Mouse (Mus musculus): Measurements from ENCODE around the gene Slx1b.
"Not testable (repeated sequence)": the region's sequence is repeated elsewhere in the genome, so short reads cannot be mapped to it uniquely, and the experiment has no call there.

Slx1b gene

DNA sequence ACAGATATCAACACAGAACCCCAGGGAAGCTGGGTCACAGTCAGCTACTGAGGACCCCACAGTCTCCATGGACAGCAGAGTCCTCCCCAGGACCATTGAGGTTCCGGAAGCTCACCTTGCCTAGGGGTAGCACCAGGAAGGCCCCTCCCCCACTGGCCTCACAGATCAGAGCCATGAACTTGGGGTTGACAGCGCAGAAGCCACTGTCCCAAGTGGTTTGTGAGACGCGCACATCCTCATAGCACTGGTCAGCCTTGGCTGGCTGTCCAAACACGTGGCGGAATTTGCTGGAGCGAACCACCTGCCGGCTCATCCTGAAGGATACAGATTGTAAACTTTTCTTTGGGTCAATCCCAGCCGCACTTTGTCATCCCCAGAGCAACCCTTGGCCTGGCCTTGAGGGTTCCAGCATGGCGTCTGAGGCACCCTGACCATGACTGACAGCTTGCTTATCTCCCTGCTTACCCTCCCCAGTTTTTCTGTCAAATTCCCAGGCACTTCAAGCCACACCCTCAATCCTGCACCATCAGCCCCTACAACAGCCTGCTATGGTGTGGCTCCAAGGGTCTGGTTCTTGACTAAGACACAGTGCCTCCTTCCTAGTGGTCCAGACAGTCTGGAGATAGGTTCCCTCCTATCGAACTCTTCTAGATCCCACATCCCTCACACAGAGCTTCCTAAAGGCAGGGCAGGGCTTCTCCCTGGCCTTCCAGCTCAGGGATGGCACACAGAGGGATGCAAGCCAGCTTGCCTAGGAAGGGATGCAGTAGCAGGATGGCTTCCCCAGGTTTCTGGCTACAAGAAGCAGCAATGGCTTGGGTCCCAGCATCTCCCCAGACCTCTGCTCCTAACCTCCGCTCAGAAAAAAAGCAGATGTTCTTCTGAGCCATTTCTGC, 7.5 kb upstream of the Slx1b start:
- peak; percentile 50 for DNase-seq (ENCODE audit: extremely low read depth, low read depth)

DNA sequence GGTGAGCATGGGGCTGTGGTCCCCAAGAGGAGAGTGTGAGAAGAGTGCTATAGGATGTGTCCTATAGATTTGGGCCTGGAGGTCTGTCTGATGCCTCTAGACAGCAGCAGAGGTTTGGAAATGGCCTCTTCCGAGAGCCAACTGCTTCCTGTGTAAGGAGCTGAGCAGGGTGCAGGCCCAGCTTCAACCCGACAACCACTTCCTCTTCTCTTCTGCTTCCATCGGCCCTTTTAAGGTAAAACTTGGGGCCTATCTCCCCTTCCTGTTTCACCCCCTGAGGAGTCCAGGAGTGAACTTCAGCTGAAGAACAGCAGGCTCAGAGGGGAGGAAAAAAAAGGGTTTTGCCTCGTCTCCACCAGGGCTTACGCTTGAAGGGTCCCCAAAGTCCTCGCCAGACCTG, 6.8 kb upstream of the Slx1b start:
- peak; percentile 92 for DNase-seq (ENCODE audit: extremely low read depth, low read depth)

DNA sequence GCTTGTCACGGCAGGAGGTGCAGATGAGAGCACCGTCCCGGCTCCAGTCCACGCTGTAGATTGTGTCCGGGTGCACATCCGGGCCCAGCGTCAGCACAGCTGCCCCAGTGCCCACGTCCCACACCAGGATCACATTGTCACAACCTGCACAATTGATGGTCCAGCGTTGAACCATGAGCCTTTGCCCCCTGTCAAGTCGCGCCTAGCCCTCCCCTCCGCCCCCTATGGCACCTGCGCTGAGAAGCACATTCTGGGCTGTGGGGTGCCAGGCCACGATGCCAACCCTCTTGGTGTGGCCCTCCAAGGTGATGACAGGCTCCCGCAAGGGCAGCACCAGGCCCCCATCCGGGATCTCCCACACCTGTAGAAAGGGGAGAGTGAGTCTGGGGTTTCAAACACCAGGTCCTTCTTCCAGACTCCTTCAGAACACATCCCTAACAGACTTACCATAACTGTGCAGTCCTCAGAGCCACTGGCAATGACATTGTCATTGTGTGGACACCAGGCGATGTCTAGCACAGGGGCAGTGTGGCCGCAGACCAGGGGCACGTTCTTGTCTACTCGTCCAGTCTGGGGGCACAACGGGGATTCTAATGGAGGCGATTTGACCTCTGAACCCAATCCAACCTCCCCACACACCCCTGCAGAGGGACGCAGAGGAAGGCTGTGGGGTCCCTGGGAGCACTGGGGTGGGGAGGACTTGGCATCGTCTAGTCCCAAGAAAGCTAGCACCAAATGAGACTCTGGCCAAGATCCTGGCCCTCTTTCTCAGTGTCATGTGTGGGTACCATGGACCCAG, 6.2 kb upstream of the Slx1b start:
- no peak for DNase-seq (ENCODE audit: extremely low read depth, low read depth)

DNA sequence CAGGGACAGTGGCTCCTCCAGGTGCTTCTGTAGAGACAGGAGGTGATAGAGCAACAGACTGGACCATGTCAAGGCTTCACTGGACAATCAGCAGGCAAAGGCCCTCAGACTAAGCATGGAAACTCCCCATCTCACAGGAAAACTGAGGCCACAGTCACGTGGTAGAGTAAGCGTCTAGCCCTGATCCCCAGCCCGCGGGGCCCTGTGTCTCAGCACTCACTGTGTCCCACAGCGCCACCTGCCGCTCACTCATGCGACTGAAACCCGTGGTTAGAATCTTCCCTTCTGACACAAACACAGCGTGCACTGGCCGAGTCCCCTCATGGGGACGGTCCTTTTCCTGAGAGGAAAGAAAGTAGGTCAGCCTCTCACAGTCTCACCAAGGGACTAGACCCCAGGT, 5.5 kb upstream of the Slx1b start:
- peak; percentile 75 for DNase-seq (ENCODE audit: extremely low read depth, low read depth)

DNA sequence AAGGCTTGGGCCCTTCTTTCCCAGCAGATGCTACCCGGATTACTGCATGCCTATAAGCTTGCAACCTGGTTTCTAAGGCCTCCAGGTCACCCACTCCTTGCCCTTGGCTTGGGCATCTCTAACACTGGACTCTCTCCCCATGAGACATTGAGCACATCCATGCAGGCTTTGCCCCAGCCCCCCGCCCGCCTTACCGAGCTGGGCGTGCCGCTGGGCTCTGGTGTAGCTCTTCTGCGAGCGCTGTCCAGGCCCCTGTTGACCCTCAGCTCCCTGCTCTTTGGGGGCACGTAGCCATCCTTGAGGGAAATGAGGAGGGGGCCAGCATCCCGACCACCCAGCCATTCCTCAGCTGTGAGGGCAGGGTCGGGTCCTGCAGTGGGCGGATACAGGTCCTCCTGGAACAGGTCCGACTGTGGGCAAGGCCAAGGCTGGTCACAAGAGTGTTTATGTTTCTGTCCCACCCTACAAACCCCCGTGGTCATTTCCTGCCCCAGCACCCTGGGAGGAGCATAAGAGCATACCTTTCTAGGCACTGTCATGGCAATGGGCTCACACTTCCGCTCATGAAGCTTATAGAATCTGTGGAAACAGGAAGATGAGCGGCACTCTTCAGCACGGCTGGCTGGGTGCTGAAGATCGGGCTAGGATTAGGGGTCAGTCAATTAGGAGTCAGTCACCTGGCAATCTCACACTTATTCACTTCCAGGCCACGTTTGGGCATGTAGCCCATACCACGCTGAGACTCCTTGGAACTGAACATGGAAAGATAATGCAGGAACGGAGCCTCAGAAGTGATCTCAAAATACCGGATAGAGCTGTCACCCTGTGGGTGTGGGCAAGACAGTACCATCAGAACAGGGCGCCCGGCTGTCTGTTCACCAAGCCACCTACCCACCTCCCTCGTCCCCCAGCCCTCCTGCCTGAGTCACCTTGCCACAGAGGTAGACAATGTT, 4.8 kb upstream of the Slx1b start:
- DNase-seq (ENCODE audit: extremely low read depth, low read depth): no peak

DNA sequence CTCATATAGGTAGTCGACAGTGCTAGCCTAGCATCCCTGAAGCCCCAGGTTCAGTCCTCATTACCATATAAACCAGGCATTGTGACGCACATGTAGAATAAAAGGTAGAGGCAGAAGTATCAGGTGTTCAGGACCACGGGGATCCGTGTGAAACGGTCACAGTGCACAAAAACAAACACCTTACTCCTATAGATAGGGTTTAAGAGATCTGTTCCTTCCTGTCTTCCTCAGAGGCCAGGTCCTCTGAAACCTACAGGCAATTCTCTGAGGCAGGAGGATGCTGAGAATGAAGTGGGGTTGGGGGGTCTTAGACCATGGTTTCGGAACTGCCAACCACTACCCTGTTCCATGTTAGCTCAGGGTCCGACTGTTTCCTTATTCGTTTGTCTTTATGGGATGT, 2.3 kb upstream of the Slx1b start:
- DNase-seq (ENCODE audit: extremely low read depth, low read depth): no peak

DNA sequence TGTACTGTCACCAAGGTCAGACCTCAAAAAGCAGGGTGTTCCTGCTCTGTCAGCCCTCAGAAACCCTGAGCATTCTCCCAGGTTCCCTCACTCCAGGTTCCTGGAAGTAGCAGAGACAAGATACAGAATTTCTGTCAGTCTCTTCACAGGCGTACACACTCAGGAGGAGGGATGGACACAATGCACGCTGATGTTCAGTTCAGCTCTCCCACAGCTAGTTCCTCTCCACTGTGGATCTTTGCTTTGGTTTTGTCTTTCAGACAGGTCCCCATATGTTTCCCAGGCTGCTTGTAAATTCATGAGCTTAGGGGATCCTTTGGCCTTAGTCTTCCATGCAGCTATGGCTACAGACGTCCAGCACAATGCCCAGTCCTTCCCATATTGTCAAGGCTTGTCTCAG, 1.3 kb upstream of the Slx1b start:
- no peak for DNase-seq (ENCODE audit: extremely low read depth, low read depth)

DNA sequence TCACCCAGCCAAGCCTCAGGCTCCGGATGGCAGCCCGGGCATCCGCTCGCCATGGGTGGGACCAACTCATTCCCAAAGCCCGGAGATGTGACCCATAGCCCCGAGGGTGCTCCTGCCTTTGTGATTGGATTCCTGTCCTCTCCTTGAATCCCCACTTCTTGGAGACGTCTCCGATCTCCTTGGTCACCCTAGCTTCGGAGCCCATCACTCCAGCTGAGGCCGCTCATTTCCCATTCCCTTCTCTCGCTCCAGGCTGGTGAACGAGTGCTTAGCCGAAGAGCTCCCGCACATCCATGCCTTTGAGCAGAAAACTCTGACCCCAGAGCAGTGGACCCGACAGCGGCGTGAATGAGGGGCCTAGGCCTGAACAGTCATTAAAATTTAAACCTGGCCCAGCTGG, 719 bp upstream of the Slx1b start:
- DNase-seq (ENCODE audit: extremely low read depth, low read depth): no peak

DNA sequence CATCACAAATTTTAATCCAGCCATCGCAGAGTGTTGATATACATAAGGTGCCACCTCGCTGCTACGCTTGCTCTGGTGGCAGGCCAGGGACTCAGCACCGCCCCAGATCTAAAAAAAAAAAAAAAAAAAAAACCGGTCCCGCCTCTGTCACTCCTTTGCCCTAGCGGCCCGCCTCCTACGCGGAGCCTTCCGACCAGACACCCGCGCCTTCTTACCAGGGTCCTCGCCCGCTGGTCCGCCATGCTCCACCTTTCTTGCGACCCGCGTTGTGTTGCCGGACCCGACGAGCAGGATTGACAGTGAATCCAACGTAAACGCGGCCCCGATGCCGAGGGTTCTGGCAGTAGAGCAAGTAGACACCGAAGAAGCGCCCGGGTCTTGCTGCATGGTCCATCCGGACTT, 373 bp downstream of the Slx1b start, which contains the start of gene Bola2:
Gene Bola2 (plus strand): TSS at position 192 of the 402 bp plus-strand sequence.
- DNase-seq (ENCODE audit: extremely low read depth, low read depth): peak; percentile 57

DNA sequence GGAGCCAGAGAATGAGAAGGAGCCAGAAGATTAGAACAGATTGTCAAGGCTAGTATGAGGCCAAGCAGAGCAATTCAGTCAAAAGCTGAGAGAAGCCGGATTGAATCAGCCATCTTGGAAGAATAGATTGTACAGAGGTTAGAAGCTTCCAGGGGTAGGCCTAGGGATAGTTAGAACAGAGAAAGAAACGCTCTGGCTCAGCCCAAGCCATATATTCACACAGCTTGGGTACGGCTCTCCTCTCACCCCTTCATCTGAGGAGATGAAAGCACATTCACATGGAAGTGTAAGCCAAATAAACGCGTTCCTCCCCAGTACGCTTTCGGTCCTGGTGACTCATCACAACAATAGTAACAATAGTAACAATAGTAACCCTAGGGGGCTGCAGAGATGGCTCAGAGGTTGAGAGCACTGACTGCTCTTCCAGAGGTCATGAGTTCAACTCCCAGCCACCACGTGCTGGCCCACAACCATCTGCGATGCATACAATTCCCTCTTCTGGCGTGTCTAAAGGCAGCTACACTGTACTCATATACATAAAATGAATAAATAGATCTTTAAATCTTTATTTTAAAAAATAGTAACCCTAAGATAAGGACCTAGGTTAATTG, 1.0 kb downstream of the Slx1b start:
- DNase-seq (ENCODE audit: extremely low read depth, low read depth): no peak

DNA sequence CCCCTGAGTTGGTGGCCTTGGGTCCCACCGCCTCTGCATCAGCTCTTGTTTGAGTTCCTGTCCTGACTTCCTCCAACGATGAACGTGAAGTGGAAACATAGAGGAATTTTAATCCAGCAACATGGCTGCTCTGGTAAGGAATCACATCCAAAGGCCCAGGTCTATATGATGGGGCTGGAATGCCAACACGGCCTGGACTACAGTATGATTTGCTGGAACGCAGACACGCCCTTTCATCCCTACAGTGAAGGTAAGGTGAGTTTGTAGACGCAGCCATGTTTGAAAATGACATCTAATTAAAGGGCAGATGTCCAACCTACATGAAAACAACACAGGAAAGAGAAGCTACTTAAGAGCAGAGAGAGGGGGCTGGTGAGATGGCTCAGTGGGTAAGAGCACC, 1.8 kb downstream of the Slx1b start:
- no peak for DNase-seq (ENCODE audit: extremely low read depth, low read depth)

DNA sequence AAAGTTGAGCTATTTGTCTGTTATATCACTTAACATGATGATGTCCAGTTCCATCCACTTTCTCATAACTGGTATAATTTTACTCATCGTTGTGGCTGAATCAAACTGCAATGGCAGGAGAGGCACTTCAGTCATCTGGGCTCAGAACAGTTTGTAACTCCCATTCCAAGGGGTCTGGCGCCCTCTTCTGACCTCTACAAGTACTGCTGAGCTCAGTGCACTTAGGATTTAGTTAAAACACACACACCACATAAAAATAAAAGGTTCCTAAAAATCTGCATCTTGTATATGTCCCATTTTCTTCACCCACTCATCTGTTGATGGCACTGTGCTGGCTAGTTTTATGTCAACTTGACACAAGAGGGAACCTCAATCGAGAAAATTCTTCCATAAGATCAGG, 2.3 kb downstream of the Slx1b start:
- peak; percentile 76 for DNase-seq (ENCODE audit: extremely low read depth, low read depth)

DNA sequence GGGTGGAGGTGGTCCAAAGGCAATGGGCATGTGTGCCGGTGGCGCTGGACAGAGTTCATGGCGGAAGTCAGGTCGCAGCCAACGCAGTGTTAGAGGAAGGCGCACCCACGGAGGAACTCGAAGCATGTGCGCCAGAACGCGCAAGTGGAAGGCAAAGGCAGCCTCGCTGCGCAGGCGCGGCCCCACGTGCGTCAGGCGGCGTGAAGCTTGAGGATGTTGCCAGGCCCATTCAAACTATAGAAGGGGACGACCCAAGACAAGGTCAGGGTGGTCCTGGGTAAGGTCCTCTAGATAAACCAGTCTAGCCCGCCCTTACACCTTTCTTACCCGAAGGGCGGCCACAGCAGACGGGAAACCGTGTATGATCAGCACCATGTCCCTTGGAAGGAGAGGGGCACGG, 3.2 kb downstream of the Slx1b start:
- DNase-seq (ENCODE audit: extremely low read depth, low read depth): no peak

DNA sequence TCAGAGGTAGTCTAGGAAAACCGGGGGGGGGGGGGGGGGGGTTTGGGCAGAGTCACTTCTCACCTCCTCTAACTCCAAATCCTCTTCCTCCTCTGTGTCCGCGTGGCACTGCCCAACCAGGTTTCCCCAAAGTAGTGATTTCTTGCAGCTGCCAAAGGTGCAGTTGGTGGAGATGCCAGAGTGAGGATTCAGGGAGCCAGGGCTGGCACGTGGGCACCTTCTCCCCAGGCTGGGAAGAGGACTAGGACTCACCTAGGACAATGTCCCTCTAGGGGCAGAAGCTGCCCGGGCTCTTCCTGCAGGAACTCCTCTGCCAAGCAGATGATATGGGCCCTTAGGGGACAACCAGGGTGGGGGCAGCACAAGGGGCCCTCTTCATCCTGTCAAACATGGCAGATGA, 3.9 kb downstream of the Slx1b start:
- DNase-seq (ENCODE audit: extremely low read depth, low read depth): no peak

DNA sequence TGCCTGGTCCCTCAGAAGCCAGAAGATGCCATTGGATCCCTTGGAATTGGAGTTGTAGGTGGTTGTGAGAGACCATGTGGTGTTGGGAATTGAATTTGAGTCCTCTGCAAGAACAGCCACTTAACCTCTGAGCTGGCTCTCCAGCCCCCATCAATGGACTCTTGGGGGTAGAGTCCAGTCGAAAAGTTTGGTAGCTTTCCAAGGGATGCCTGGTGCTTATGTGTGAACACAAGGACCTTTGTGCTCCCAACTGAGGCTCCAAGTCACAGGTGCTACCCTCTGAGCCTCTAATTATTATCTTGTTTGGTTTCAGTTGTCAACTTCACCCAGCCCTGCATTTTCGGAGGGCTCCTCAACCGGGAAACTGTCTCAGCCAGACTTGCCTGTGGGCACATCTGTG, 4.8 kb downstream of the Slx1b start:
- DNase-seq (ENCODE audit: extremely low read depth, low read depth): no peak

DNA sequence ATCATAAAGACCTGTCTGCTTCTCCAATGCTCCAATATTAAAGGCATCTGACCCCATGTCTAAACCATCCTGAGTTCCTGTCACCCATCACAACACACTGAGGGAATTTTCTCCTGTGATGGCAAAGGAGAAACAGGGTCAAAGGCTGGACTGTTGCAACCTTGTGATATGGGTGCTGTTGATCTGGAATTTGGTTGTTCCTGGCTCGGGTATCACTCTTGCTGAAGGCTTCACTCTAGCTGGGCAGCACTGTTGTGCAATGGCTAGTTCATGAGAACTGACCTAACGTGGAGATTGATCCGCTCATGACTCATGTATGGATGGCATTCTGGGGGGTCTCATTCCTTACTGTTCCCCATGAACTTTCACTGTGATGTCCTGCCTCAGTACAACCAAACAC, 6.6 kb downstream of the Slx1b start:
- DNase-seq (ENCODE audit: extremely low read depth, low read depth): no peak

DNA sequence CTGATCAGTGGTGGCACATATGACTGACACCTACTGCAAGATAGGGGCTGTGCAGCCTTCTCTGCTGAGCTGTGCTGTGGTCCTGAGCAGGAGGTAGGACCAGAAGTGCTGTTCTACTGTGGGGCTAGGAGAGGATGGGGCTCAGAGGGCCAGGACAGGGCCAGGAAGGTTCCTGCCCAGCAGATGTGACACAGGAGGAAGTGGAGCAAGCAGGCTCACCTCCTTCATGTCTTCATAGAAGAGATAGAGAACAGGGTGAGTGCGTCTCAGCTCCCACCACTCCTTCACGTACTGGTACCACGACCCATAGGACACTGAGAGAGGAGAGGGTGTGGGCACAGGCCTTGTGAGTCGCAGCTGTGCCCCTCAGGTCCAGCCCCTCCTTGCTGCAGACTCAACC, 7.4 kb downstream of the Slx1b start:
- not testable (repeated sequence) for DNase-seq (ENCODE audit: extremely low read depth, low read depth)

DNA sequence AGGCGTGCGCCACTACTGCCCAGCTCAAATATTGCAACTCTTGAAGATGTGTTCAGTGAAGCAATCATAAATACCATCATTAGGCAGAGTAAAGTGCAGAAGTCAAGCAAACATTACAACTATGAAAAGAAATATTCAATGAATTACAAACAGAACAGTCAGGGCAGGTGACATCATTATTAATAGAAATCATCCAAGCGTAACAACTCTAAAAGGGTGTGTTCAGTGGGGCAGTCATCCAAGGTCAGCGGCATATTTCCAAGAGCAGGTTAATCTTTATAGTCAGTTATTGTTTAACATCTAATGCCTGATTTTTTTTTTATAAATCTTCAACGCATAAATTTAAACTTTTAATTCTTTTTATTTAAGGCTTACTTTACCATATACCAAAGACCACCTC, 14.4 kb downstream of the Slx1b start:
- no peak for DNase-seq (ENCODE audit: extremely low read depth, low read depth)

DNA sequence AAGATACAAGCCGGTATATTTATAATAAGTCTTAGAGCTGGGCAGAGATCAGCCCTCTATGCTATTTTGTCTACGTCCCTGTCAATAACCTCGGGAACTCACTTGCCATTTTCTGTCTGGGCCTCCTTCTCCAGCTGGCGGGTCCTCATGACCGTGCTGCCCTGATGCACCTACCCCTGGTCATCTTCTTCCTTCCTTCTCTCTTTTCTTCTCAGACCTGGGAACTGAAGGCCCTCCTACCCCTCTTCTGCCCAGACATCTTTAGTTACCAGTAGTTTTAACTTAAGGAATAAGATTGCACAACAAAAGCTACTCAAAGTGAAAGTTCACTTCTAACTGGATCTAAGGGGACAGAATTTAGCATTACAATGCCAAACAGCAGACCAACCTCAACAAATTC, 15.9 kb downstream of the Slx1b start:
- DNase-seq (ENCODE audit: extremely low read depth, low read depth): no peak

DNA sequence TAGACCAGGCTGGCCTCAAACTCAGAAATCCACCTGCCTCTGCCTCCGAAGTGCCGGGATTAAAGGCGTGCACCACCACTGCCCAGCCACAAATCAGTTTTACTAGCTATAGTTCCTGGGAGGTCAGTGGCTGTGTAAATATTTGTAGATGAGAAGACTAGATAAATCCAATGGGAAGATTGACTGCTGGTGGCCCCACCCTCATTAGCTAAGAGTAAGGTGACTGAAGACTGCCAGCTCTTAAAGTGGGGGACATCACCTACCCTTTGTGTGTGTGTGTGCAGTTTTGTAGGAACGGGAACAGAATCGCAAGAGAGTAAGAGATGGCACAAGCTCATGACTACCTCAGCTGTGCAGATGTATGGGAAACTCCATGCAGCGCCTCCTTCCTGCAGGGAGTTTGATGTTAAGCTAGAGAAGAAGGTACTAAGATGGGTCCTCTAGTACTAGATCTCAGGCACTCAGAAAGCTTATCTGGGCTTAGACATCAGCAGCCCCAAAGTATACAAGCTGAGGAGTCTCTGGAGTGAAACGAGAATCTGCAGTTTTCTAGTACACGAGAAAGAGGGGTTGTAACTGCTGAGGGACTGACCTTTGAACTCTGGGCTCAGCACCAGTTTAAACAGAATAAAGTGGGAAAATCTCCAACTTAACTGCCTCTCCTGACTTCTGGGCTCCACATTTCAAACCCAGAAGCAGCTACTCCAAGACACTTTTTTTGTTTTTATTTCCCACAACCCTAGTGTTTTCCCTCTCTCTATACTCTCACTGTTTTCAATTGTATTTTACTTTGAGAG, 16.8 kb downstream of the Slx1b start:
- DNase-seq (ENCODE audit: extremely low read depth, low read depth): no peak
